Mouse (Mus musculus) embryonic facial prominence, embryonic 11.5 days (tissue): ENCODE results near the gene Scamp1. TPM values are rescaled to one million over a fixed set of nuclear protein-coding genes. Genes with fewer than 3 reads are reported as not detected.
A peak's percentile ranks its signal among the peaks of the same experiment; 100 is the strongest.

Source experiments
- ATAC-seq: fragments of 200-750 bp; cut with Nextera tagmentation; replicated peaks from 2 replicates; pipeline ENCODE4 v1.8.0; 2017; ENCODE audit warnings: low read depth; ENCODE audit not compliant: insufficient number of reproducible peaks, low FRiP score, low TSS enrichment
- DNase-seq: peaks from one replicate; pipeline ENCODE4 v3.0.0-alpha.2; 2015; ENCODE audit warnings: low spot score
- H3K27ac ChIP-seq: fragments of 300-500 bp; sonication (generic); replicated peaks from 2 replicates; pipeline ENCODE4 v1.5.1; 2014; ENCODE audit warnings: mild to moderate bottlenecking, low read depth, low read length, control low read depth
- H3K27me3 ChIP-seq: fragments of 300-500 bp; sonication (generic); 2 replicates; pipeline ENCODE4 v1.6.1; 2014; ENCODE audit warnings: mild to moderate bottlenecking, low read length, moderate library complexity, mixed read lengths; ENCODE audit not compliant: control insufficient read depth, insufficient read depth
- H3K36me3 ChIP-seq: fragments of 300-500 bp; sonication (generic); replicated peaks from 2 replicates; pipeline ENCODE4 v1.6.1; 2014; ENCODE audit warnings: low read depth, mild to moderate bottlenecking, low read length, moderate library complexity, mixed read lengths; ENCODE audit not compliant: control insufficient read depth, insufficient read depth
- H3K4me1 ChIP-seq: fragments of 300-500 bp; sonication (generic); 2 replicates; pipeline ENCODE4 v1.6.1; 2014; ENCODE audit warnings: low read length, mixed read lengths; ENCODE audit not compliant: control insufficient read depth, insufficient read depth
- H3K4me2 ChIP-seq: fragments of 300-500 bp; sonication (generic); 2 replicates; pipeline ENCODE4 v1.6.1; 2014; ENCODE audit warnings: low read depth, mild to moderate bottlenecking, control low read depth, low read length, moderate library complexity
- H3K4me3 ChIP-seq: fragments of 300-500 bp; sonication (generic); 2 replicates; pipeline ENCODE4 v1.5.1; 2014; ENCODE audit warnings: low read depth, low read length, control low read depth
- H3K9ac ChIP-seq: fragments of 300-500 bp; sonication (generic); replicated peaks from 2 replicates; pipeline ENCODE4 v1.6.1; 2014; ENCODE audit warnings: mild to moderate bottlenecking, control low read depth, low read length
- H3K9me3 ChIP-seq: fragments of 300-500 bp; sonication (generic); replicated peaks from 2 replicates; pipeline ENCODE4 v1.6.1; 2016; ENCODE audit warnings: mild to moderate bottlenecking, low read length, inconsistent platforms, mixed read lengths; ENCODE audit not compliant: control insufficient read depth
- WGBS: fragments of 180-500 bp; shearing (Covaris S2); extraction: QIAGEN DNeasy Blood & Tissue Kit; methylation state at CpG from one replicate; pipeline ENCODE4 v1.1.7; 2014; 5-methylcytosine and 5-hydroxymethylcytosine counted together
- polyA plus RNA-seq: library from polyadenylated mRNA; unstranded; fragments of >200 nt; fragmentation: Nextera tagmentation; extraction: Ambion mirVana; gene quantifications from 2 replicates; pipeline ENCODE4 v1.2.1, GENCODE M21; 2014

Gene Scamp1
- polyA plus RNA-seq, 1 experiment from 2014 or later: 26.2 TPM

GRCm38 (mm10) chr13:94211236-94212119 is 74.2 kb downstream of the Scamp1 start:
- H3K4me3 ChIP-seq: no peak overlapping the region
- WGBS: 66% methylated on average over 6 of the region's 6 CpGs
- no peak overlapping the region for H3K27ac ChIP-seq
- no peak for ATAC-seq
- no peaks in the 10 kb centered on the region for H3K27me3 ChIP-seq
- H3K9ac ChIP-seq: no peak overlapping the region
- no peaks in the 10 kb centered on the region; the same call in 1 of the 2 replicates for H3K36me3 ChIP-seq
- no peak overlapping the region for H3K4me2 ChIP-seq
- DNase-seq: no peak
- no peaks in the 10 kb centered on the region for H3K9me3 ChIP-seq
- no peaks in the 10 kb centered on the region for H3K4me1 ChIP-seq

DNA sequence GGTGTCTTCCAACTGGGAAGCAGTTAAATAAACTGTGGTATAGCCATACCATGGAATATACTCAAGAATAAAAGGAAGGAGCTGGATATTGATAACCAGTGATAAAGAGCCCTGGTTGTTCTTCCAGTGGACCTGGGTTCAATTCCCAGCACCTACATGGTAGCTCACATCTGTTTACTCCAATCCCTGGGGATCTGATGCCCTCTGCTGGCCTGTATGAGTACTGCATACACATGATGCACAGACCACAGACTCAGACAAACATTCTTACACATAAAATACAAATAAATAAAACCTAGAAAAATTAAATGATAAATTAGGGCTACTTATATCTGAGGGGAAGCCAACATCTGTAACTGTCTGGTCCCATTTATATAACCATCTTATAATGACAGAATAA is 76.8 kb downstream of the Scamp1 start:
- no peak for DNase-seq
- Histone ChIP-seq H3K27me3 (no peaks in the 10 kb centered on the region), H3K4me2 (no peak overlapping the region), H3K27ac (no peak overlapping the region), H3K9ac (no peak overlapping the region), H3K36me3 (no peaks in the 10 kb centered on the region; the same call in 1 of the 2 replicates), H3K9me3 (no peaks in the 10 kb centered on the region), H3K4me1 (no peaks in the 10 kb centered on the region), H3K4me3 (no peak overlapping the region)
- ATAC-seq: no peak

- Histone ChIP-seq H3K27me3 (no peaks in the 10 kb centered on the region), H3K4me2 (no peak overlapping the region), H3K4me3 (no peak overlapping the region), H3K27ac (no peak overlapping the region), H3K9me3 (no peaks in the 10 kb centered on the region), H3K4me1 (no peaks in the 10 kb centered on the region), H3K9ac (no peak overlapping the region), H3K36me3 (no peaks in the 10 kb centered on the region; the same call in 1 of the 2 replicates)
- ATAC-seq: no peak
- WGBS: 95% methylated on average over 16 of the region's 16 CpGs
- no peak for DNase-seq
Observed at GRCm38 (mm10) chr13:94207973-94208372, 77.7 kb downstream of the Scamp1 start.

- 13% methylated on average over 6 of the region's 6 CpGs for WGBS
- ATAC-seq (no peak), DNase-seq (peak; percentile 82)
- Histone ChIP-seq H3K9me3 (no peaks in the 10 kb centered on the region), H3K36me3 (no peaks in the 10 kb centered on the region; the same call in 1 of the 2 replicates), H3K27ac (no peak overlapping the region), H3K4me1 (no peaks in the 10 kb centered on the region), H3K9ac (no peak overlapping the region), H3K4me2 (no peak overlapping the region), H3K4me3 (no peak overlapping the region), H3K27me3 (no peaks in the 10 kb centered on the region)
Observed at GRCm38 (mm10) chr13:94205234-94205633, 80.4 kb downstream of the Scamp1 start.

DNA sequence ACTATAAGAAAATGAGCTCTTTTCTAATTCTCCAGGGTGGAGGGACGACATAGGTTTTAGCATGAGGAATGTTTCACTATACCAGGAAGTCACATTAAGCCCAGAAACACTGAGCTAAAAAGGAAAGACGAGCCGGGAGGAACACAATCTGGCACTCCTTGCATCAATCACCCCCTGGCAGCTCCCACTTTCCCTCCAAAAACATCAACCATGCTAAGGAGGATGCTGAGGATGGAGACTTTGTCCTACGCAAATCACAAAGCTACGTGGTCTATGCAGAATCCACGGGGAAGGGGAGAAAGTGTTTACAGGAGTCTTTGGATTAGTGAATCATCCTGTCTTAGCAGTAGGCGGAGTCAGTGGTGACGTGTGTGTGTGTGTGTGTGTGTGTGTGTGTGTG is 85.8 kb downstream of the Scamp1 start:
- no peak for ATAC-seq
- H3K4me1 ChIP-seq: no peaks in the 10 kb centered on the region
- H3K4me2 ChIP-seq: no peak overlapping the region
- DNase-seq: no peak
- H3K9ac ChIP-seq: no peak overlapping the region
- H3K36me3 ChIP-seq: no peaks in the 10 kb centered on the region
- no peaks in the 10 kb centered on the region for H3K9me3 ChIP-seq
- 67% methylated on average over 8 of the region's 8 CpGs for WGBS
- no peak overlapping the region for H3K4me3 ChIP-seq
- H3K27ac ChIP-seq: no peak overlapping the region
- no peaks in the 10 kb centered on the region for H3K27me3 ChIP-seq

DNA sequence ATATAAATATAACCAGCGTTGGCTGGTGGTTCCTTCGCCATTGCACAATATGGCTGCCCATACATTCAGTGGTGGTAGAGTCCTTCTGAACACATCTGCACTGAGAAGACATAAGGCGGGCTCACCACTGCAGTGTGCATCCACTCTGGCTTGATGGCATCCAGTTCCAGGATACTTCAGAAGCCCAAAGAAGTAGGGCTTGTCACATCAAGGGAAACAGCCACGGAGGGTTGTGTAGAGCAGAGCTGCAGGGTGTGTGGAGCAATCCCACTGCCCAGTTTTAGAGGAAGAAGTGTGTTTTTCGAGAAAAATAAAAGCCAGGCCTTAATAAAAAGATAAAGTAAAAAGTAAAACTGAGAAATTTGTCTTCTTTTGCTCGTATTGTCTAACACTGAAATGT is 87.0 kb downstream of the Scamp1 start:
- Histone ChIP-seq H3K27ac (no peak overlapping the region), H3K4me3 (no peak overlapping the region), H3K4me2 (no peak overlapping the region), H3K9me3 (no peaks in the 10 kb centered on the region), H3K9ac (no peak overlapping the region), H3K27me3 (no peaks in the 10 kb centered on the region), H3K4me1 (no peaks in the 10 kb centered on the region), H3K36me3 (no peaks in the 10 kb centered on the region)
- no peak for ATAC-seq
- WGBS: 93% methylated on average over 6 of the region's 6 CpGs
- DNase-seq: no peak

GRCm38 (mm10) chr13:94193227-94193626 is 92.4 kb downstream of the Scamp1 start:
- no peaks in the 10 kb centered on the region for H3K36me3 ChIP-seq
- no peaks in the 10 kb centered on the region for H3K27me3 ChIP-seq
- H3K27ac ChIP-seq: no peak overlapping the region
- WGBS: 88% methylated on average over 4 of the region's 4 CpGs
- no peaks in the 10 kb centered on the region for H3K9me3 ChIP-seq
- H3K4me2 ChIP-seq: no peak overlapping the region
- H3K4me3 ChIP-seq: no peak overlapping the region
- ATAC-seq: no peak
- no peak for DNase-seq
- H3K9ac ChIP-seq: no peak overlapping the region
- no peaks in the 10 kb centered on the region for H3K4me1 ChIP-seq

GRCm38 (mm10) chr13:94190386-94190785 is 95.3 kb downstream of the Scamp1 start:
- no peak for ATAC-seq
- H3K4me3 ChIP-seq: no peak overlapping the region
- no peaks in the 10 kb centered on the region for H3K27me3 ChIP-seq
- no peak for DNase-seq
- no peak overlapping the region for H3K4me2 ChIP-seq
- H3K36me3 ChIP-seq: no peaks in the 10 kb centered on the region
- no peaks in the 10 kb centered on the region for H3K4me1 ChIP-seq
- WGBS: 71% methylated on average over 1 of the region's 1 CpGs
- no peak overlapping the region for H3K27ac ChIP-seq
- H3K9me3 ChIP-seq: no peaks in the 10 kb centered on the region
- no peak overlapping the region for H3K9ac ChIP-seq
